Mouse (Mus musculus) layer of hippocampus, adult 9-11 months (tissue): ENCODE measurements at regions not wholly inside any gene's neighbourhood (a gene's known extent, or its start where the extent isn't known, plus 50 kb on each side); places are given as distances from the start of the nearest gene placed in this dataset.
A peak's percentile ranks its signal among the peaks of the same experiment; 100 is the strongest.

ENCODE experiments used
- DNase-seq: peaks from one replicate; pipeline ENCODE4 v3.0.0; 2022

GRCm38 (mm10) chr13:34576392-34576791 is 76.9 kb downstream of the Pxdc1 start:
- no peak for DNase-seq

GRCm38 (mm10) chr13:34575997-34576314 is 77.3 kb downstream of the Pxdc1 start:
- peak; percentile 78 for DNase-seq

GRCm38 (mm10) chr13:34575179-34575996 is 77.9 kb downstream of the Pxdc1 start:
- peak; percentile 8 for DNase-seq

- DNase-seq: no peak
Observed at GRCm38 (mm10) chr13:34569312-34569711, 84.0 kb downstream of the Pxdc1 start.

GRCm38 (mm10) chr13:34566687-34567086 is 86.6 kb downstream of the Pxdc1 start:
- DNase-seq: no peak

- no peak for DNase-seq
Observed at GRCm38 (mm10) chr13:34550130-34550884, 103.0 kb downstream of the Pxdc1 start.

GRCm38 (mm10) chr13:34540646-34541045 is 112.6 kb downstream of the Pxdc1 start:
- no peak for DNase-seq

- no peak for DNase-seq
Observed at GRCm38 (mm10) chr13:34533896-34534295, 119.4 kb downstream of the Pxdc1 start.

GRCm38 (mm10) chr13:34511332-34511731 is 142.0 kb downstream of the Pxdc1 start:
- no peak for DNase-seq

GRCm38 (mm10) chr13:34507224-34507623 is 146.1 kb downstream of the Pxdc1 start:
- no peak for DNase-seq

- DNase-seq: no peak
Observed at GRCm38 (mm10) chr13:34505861-34506260, 147.4 kb downstream of the Pxdc1 start.

GRCm38 (mm10) chr13:34504879-34505278 is 148.4 kb downstream of the Pxdc1 start:
- DNase-seq: no peak

- DNase-seq: no peak
Observed at GRCm38 (mm10) chr13:34498910-34499309, 153.9 kb upstream of the Slc22a23 start.

GRCm38 (mm10) chr13:34497667-34498066 is 152.7 kb upstream of the Slc22a23 start:
- DNase-seq: peak; percentile 24

- DNase-seq: no peak
Observed at GRCm38 (mm10) chr13:34484831-34485230, 139.8 kb upstream of the Slc22a23 start.

GRCm38 (mm10) chr13:34481461-34481860 is 136.5 kb upstream of the Slc22a23 start:
- no peak for DNase-seq

GRCm38 (mm10) chr13:34470410-34470809 is 125.4 kb upstream of the Slc22a23 start:
- no peak for DNase-seq

GRCm38 (mm10) chr13:34469568-34469967 is 124.6 kb upstream of the Slc22a23 start:
- DNase-seq: peak; percentile 6

- no peak for DNase-seq
Observed at GRCm38 (mm10) chr13:34468132-34468748, 123.3 kb upstream of the Slc22a23 start.

- no peak for DNase-seq
Observed at GRCm38 (mm10) chr13:34465862-34466430, 121.0 kb upstream of the Slc22a23 start.

GRCm38 (mm10) chr13:34465456-34465855 is 120.5 kb upstream of the Slc22a23 start:
- DNase-seq: no peak

GRCm38 (mm10) chr13:34464221-34464620 is 119.2 kb upstream of the Slc22a23 start:
- DNase-seq: no peak

- DNase-seq: peak; percentile 11
Observed at GRCm38 (mm10) chr13:34462808-34463511, 118.0 kb upstream of the Slc22a23 start.
